Mouse (Mus musculus) retina, embryonic 14.5 days (tissue): ENCODE data around the gene Tjp1.

Experiments used
- DNase-seq: peaks from one replicate; pipeline ENCODE4 v3.0.0-alpha.2; 2015; ENCODE audit warnings: low spot score

Tjp1 gene

DNA sequence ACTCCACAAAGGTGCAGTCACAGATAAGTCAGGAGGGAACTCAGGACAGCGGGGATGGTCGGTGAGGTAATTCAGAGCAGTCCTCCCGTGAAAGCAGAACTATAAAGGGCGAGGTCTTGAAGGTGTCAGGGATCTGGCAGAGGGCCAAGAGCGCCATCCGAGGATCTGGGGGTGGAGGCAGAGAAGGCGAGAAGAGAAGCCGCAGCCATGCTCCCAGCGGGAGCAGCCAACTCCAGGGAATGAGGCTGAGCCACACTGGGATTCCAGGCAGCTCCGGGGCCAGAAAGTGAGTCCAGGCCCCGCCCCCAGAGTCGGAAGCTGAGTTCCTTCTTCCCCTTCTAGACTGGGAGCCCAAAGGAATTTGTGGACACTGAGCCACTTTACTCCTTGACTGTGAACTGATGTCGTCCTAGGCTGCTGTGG, 41.3 kb downstream of the Tjp1 start:
- DNase-seq, result peak; percentile 24

DNA sequence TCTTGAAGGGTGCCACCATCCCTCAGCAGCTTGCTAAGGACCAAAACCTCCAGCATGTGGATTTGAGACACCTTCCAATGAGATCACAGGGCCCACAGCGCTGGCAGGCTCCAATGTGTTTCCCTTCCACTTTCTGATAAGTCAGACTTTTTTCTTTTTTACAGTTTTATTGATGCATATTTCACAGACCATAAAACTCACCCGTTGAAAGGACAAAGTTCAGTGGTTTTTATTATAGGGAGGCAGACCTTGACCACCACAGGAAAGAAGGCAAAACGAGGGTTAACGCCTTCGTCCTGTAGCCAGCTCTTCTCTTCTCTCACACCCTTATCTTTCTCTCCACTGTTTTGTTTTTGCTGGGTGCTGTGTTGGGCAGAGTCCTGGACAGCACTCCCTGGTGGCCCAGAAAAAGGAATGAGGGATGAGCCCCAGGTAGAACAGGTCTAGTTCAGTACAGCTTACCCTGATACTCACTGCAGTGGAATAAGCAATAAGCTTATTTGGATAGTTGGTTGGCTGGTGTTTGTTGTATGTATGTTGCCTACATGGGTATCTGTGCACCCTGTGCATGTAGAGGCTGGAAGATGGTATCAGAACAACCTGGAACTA, 43.3 kb downstream of the Tjp1 start:
- no peak for DNase-seq

DNA sequence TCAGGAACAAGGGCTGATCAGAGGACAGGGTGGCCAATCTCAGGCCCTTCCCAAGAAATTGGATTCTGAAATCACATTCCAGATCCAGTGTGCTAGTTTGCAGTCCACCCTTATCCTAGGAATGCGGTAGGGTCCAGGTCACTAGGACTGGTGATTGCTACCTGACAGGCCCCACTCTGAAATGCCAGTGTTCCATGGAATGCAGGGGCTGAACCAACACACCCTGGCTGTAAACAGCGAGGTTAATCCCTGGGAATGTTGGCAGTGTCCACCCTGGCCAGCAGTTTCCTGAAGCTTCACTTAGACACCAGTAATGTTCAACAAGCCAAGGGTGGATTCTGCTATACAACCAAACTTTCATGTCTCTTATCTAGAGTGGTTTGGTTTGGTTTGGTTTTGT, 45.4 kb downstream of the Tjp1 start:
- no peak for DNase-seq

DNA sequence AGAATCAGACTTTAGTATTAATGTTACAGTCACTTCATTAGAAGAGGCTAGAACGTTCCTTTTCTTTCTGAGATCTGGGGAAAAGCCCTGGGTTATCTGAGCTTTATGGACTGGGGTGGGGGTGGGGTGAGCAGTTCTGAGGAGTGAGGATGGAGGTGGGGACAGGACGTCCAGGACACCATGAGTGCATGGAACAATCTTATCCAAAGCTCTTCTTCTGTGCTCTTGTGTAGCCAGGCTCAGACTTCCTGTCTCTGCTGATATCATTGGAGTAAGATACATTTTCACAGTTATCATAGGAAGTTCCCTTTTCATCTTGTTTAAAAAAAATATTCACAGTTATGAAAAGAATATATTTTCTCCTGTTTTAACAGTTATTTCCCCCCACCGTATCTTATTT, 55.5 kb downstream of the Tjp1 start:
- DNase-seq, result no peak

DNA sequence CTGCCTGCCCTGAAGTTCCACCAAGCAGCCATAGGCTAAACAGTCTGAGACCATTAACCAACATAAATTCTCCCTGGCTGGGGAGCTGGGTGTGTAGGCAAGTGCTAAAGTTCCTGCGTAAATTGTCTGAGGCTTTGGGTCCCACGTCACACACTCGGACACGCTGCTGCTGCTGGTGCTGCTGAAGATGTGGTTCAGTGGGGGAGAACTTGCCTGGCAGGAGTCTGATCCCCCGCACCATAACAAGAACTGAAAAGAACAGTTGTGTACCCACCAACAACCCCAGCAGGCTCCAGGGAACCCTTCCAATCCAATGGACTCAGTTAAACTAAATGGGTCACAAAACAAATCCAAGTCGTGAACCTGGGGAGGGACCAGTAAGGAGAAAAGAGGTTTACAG, 56.2 kb downstream of the Tjp1 start:
- DNase-seq, result no peak

DNA sequence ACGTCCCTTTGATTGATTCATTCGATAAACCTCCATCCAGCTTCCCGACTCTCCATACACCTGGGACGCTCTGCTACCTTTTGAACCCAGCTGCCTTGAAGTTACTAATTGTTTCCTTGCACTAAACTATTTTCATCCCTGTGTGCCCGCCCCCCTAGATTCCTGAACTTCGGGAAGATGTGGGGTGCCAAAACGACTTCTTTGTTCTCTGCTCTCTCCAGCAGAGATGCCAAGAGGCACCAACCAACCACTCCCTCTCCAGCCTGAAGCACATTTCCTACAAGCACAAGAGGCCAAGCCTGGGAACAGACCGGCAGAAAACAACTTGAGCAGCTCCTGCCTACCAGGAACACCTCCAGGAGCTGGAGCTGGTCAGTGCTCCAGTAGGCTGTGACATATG, 57.4 kb downstream of the Tjp1 start:
- DNase-seq, result no peak

DNA sequence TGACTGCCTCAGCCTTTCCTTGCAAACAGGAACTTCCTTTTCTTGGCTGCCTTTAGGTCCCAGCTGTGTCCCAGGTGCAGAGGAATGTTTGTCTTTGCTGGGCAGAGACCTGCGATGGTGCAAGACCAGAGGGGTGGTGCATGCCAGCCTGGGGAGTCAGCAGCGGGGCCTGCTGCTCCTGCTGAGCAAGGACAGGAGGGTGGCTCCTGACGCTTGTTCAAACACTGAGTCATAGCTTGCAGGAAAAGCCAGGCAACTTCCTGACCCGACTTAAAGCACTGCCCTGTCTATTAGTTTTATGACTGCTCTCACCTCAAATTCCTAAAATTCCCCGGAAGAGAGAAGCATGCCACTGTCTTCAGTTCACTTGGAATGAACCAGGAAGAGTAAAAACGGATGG, 57.9 kb downstream of the Tjp1 start:
- no peak for DNase-seq

DNA sequence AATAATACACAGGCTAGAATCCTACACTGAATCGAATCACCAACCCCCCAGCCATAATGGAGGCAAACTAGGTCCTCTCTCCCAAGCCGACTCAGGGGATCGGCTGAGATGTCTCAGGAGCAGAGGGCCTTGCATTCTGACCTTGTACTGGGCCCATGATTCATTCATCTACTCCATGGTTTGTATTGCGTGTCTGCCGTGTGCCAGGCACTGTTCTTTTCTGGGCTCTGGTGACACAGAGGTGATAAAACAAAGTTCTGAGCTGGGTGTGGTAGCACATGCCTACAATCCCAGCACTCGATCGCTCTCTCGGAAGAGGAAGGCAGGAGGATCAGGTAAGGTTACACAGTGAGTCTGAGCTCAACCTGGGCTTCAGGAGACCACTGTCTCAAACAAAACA, 59.4 kb downstream of the Tjp1 start:
- no peak for DNase-seq

DNA sequence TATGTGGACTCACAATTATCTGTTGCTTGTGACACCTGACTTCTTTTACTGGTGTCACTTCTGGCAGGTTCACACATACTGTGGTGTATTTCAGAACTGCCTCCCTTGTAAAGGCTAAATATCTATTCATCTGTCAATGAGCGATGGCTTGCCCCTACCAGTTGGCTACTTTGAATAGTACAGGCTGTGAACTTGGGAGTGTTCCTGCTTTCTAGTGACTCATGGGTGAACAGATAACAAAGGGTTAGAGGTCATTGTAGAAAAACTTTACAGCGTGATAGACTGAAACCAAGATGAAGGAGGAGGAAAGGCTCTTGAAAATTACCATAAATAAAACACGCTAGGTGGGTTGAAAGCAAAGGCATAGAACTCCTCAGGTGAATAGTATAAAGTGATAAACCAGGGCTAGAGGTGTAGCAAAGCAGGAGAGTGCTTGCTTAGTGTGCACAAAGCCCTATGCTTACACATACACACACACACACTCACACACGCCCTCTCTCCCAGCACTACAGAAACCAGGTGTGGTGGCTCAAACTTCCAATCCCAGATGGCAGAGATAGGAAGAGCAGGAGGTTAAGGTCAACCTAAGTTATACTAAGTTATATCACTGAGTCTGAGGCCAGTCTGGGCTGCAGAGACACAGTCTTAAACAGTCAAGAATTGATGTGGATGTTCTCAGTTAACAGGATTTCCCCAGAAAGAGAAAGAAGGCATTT, 60.1 kb downstream of the Tjp1 start:
- no peak for DNase-seq

DNA sequence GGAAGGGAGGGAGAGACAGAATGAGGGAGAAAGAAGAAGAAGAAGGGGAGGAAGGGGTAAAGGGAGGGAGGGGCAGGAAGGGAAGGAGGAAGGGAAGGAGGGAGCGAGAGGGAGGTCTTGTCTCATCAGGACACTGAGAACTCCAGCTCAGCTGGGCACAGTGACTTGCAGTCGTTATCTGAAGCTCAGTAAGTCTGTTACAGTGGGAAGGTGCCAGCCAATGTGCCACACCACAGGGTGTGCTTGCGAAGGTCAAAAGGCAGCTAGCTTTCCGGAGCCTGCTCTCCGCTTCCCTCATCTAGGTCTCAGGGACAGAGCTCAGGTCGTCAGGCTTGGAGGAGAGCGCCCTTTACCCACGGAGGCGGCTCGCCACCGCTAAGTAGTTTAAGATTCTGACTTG, 61.4 kb downstream of the Tjp1 start:
- DNase-seq, result no peak

DNA sequence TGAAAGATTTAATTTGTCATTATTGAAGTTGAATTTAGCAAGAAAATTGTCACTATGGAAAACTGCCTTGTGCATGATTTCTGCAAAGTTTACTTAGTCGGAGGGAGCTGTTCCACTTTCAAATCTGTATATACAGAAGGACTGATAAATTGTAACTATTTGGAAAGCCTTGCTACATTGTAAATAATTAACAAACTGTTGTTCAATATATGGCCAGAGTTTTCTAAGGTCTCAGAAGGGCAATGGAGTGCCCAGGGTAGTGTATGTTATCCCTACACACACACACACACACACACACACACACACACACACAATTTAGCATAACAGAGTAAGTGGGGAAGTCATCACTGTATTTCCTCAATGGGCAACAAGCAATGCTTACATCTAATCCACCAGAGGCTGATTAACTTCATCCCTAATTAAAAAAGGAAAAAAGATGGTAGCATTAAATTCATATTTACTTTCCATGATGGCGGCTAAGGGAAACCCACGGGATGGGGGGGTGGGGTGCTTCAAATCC, 63.0 kb downstream of the Tjp1 start:
- no peak for DNase-seq

DNA sequence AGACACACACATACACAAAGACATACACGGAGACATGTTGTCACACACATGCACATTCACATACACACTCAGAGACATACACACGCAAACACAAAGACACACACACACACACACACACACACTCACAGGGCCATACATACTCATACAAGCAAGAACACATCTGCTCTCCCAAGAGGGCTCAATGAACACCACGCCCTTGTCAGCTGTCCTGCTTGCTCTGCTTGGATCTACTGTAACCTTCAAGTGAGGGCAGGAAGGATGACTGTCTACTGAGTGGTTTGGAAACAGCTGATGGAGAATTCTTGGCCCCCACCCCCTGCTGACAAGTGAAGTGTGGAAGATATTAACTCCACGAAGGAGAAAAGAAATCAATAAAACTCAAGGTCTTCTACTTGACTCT, 64.1 kb downstream of the Tjp1 start:
- no peak for DNase-seq

DNA sequence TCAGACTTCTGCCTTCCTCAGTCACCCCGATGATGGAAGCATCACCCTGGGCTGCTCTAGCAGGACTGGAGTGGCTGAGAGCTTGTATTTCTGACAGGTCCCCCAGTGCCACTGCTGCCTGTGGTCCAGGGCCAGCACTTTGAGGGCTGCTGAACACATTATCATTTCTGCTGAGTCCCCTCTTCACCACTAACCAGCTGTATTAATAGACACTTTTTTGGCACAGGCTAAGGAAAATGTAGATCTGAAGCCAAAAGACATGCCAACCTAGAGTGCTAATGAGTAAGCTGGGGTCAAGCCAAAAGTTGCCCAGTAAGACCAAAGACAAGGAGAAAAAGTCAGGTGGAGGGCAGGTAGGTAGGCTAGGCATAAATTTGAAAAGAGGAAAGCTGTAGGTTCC, 66.2 kb downstream of the Tjp1 start:
- no peak for DNase-seq

DNA sequence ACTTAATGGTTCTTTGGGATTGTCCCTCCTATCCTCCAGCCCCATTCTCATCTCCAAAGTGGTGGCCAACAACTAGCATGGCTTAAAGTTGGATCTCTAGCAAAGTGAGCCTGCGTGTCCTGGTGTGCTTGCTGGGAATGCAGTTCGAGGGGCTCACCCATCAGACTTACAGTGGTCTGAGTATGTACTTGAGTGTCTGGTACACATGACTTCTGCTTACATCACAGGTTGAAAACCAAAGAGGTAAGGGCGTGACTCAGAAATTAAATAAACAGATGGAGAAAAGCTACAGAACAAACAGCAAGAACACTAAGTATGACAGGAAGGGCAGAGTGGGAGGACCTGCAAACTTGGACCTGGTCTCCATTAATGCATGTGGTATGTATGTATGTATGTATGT, 67.4 kb downstream of the Tjp1 start:
- DNase-seq, result no peak

DNA sequence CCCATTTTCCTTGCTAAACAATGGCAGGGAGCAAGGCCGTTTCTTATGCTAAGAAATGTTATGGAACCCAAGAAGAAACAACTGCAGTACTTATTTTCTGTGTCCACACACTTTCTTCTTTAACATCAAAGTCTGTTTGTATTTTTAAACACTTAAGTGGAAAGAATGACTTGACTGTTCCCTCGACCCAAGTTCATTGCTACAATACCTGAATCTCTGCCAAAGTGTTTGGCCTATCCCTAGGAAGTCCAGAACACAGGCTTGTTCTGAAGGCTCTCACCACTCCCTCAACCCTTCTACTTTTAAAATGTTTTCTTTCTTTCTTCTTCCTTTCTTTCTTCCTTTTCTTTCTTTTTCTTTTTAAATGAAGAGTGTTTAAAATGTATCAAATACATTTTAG, 71.5 kb downstream of the Tjp1 start:
- no peak for DNase-seq

DNA sequence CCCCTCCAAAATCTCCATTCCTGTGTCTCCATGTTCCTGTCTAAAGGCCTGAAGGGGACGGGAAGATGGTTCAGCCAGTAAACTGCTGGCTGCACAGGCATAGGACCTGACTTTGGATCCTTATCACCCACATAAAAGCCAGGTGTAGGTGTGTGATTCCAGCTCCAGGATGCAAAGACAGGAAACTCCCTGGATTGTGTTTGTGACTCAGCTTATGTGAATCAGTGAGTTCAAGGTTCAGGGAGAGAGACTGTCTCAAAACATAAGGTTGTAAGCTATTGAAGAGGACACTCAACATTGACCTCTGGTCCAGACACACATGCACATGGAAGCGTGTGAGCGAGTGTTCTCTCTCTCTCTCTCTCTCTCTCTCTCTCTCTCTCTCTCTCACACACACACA, 72.4 kb downstream of the Tjp1 start:
- no peak for DNase-seq

DNA sequence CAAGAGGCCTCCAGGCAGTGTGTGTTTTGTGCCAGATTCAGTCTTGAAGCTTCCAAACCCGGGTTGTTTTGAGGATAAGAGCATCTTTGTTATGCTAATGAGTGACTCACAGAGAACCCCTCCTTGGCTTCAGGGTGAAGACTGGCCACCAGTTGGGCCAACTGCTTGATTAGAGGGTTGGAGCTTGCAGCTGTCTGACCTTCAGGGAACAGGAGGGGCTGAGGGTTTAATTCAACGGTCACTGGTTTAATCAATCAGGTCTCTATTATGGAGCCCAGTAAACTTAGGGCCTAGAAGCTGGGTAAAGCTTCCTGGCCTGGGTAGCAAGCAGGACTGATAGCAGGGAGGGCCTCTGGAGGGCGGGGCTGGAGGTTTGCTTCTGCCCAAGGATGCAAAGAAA, 73.3 kb downstream of the Tjp1 start:
- DNase-seq, result peak; percentile 49

DNA sequence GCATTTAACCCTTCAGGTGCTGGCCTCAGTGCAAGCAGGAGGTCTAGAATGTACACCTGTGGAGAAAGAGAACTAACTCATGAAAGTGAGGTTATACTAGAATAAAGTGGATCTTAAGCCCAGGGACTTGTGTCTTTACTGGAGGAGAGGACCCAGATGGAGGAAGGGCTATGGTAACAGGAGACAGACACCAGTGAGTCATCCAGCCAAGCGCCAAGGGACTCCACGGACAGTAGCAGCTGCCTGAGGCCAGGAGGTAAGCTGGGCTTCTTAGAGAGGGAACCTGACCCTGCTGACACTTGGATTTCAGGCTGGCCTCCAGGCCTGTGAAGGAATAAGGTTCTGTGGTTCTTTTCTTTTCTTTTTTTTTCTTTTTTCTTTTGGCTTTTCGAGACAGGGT, 75.3 kb downstream of the Tjp1 start:
- no peak for DNase-seq

DNA sequence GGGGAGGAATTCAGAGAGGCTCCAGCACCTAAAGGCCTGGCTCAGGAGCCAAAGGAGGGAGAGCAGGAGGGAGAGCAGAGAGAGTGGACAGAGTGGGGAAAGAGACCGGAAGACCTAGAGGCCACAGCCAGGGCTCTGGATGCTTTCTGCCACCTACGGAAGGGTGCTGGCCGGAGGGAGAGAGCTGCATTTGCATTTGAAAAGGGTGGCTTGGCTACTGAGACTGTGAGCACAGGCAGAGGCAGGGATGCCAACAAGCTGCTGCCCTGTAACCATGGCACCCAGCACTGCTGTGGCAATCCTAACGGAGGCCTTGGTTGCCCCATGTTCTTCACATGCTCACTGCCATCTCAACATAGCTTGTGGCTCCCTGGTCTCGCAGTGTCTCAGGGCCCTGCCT, 77.4 kb downstream of the Tjp1 start:
- DNase-seq, result peak; percentile 24

DNA sequence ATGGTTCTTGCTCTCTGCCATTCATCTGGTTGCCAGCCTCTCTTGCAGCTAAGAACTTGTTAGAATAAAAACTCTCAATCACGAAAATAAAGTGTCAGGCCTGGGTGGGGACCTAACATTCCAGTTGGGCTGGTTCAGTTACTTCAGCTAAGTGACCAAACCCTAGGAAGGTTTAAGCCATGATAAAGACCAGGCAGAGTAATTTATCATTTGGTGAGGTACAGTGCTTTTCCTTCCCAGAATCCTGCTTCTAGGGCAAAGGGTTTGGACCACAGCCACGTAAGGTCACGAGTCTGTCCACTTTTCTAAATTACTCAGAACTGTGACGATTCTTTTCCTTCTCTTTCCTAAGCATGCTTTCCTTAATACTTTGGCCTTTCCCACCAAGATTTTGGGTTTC, 86.1 kb downstream of the Tjp1 start:
- no peak for DNase-seq

DNA sequence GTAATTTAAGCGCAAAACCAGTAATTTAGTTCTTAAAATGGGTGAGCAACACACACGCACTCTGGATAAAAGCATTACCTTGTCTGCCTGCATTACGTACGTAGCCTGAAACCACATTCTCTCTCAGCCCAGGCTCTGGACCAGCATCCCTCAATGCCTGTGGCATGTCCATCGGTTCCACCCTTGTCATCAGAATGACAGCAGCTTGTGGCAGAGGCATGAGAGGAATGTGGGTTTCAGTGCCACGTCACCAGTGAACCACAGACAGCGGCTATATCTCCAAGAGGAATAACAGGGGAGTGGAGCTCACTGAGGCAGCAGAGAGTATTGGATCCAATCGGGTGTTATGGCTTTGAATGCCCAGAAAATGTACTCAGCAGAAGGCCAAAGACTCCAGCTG, 88.1 kb downstream of the Tjp1 start:
- DNase-seq, result peak; percentile 51

DNA sequence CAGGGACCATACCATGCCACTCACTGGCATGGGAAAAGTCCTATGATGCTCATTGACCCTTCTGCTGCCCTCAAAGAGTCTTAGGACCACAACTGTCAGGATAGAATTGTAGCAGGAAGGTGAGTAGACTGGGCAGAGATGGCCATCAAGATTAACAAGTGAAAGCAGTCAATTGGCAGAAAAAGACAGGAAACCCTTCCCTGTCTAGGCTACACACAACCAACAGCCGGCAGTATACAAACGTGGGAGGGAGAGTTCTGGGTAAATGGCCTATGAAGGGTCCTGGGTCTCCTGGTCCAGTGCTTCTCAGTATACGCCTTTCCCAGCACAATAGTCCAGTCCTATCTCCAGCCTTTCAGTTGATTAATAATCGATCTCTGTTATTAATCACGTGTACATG, 89.4 kb downstream of the Tjp1 start:
- DNase-seq, result no peak

DNA sequence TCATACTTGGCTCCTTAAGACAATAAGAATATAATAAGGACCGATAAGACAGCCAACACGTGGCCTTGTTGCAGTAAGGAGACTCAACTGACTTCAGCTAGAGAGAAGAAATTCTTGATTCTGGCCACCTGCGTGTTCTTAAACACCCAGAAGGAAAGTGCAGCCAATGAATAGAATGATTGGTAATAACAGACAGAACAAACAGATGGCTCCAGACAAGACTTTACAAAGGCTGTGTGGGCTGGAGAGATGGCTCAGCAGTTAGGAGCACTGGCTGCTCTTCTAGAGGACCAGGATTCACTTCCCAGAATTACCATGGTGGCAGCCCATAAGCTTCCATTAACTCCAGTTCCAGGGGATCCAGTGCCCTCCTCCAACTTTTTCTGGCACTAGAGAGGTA, 90.7 kb downstream of the Tjp1 start:
- DNase-seq, result no peak
